Mouse (Mus musculus): ENCODE measurements around the gene Gm9195.
A peak's percentile ranks its signal among the peaks of the same experiment; 100 is the strongest.

Gene Gm9195

DNA sequence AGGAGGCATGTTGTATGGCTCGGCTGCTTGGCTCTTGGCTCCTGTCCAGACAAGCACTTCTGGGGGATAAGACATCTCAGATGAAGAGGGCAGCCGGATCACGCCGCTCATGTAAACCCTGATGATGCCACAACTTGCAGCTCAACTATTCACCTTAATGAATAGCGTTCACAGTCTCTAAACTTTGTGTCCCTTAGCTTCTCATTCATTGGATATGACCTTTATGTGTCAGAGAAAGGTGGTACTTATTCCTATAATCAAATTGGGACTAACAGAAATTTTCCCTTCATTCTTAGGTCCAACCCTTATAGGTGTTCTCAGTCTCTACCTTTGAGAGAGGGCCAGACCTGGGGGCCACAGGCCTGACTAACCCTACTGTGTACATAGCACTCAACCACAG lies at the start of gene Gm9195:
TSS of gene Gm9195 (minus strand) at position 101 of the 400 bp plus-strand sequence.
- DNase-seq (ENCODE audit: low spot score): no peak

- DNase-seq (ENCODE audit: low spot score): no peak
Measured at GRCm38 (mm10) chr14:72536392-72537017, 44.9 kb upstream of the Gm9195 start.

DNA sequence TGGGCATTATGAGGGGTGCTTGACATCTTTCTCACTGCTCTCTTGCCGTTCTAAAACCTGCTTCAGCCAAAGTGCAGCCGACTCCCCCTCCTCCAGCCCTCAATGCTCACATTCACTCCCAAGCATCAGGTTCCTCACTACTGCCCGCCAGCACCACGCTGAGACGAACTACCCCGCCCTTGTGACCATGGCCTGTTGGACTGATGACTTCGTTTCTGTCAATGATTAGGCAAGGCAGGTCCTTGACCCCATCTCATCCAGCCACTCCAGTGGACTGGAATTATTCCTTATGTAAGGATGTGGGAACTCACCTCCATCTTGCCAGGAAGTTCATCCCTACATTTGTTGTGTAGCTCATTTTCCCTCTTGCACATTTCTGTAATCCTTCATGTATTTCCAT lies 42.2 kb upstream of the Gm9195 start:
- DNase-seq (ENCODE audit: low spot score): no peak

DNA sequence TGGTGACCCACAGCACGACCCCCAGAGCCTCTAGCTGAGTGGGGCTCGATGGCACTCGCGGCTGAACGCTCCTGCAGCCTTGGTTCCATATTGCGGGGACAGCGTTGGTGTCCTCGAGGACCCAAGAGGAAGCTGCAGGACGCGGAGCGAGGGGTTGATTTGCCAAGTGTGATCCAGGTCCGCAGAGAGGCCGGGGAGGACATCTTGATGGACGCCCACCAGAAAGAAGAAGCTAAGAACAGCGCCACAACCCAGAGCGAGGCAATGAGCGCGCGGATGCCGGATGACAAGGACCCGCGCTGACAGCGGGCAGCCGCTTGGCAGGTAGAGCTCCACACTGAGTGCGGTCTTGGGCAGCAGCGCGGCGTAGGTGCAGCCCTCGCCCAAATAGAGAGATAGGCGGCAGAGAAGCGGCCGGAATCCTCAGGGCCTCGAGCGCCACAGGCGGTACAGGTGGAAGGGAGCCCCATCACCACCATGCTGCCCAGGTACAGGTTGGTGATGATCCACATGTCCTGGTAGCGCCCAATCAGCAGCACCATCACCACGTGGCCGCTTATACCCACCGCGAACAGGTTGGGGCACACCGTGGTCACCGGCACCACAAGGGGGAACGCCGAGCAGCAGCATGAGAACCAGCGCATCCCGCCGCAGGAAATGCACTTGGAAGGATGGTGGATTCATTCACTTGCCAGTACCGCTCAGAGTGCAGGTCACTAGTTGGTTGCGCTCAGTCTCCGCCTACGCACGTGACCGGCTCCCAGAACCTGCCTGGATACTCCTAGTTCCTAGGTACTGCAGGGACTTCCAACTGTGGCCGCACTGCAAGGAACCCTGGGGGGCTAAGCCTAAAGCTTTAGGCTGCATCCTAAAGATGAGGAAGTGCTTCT lies 40.6 kb upstream of the Gm9195 start:
- DNase-seq (ENCODE audit: low spot score): peak; percentile 73

DNA sequence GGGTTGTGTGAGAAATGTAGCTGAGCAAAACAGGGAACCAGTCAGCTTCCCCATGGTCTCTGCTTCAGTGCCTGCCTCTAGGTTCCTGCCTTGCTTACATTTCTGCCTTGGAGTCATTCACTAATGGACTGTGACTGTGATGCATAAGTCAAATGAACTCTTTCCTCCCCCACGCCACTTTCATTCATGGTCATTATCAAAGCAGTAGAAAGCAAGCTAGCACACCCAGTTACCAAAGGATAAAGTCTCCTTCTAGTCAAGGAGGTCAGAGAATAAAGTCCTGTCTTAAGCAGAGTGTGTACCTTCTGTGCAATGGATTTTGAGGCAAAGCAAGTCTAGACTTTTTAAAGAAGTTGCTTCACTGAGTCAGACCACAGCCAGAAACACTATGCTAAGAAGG lies 35.5 kb upstream of the Gm9195 start:
- DNase-seq (ENCODE audit: low spot score): no peak

DNA sequence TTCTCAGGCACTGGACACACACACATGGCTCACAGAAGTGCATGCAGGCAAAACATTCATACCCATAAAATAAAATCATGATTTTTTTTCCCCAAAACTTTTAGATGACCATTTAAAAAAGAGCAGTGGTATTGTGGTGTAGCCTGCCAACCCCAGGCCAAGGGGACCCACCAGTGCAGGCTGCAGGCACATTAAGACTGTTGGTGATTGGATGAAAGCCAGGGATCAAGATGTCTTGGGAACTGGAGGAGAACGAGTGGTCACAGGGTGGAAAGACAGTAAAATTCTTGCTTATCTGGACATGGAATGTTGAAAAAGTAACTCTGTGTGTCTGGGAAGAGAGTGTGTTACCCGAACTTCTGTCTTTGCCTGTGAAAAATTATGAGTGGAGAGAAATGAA lies 27.9 kb upstream of the Gm9195 start:
- DNase-seq (ENCODE audit: low spot score): no peak

- DNase-seq (ENCODE audit: low spot score): no peak
Measured at GRCm38 (mm10) chr14:72518786-72519185, 27.1 kb upstream of the Gm9195 start.

GRCm38 (mm10) chr14:72516376-72516775 lies 24.7 kb upstream of the Gm9195 start:
- DNase-seq (ENCODE audit: low spot score): peak; percentile 65

GRCm38 (mm10) chr14:72506723-72507420 lies 15.2 kb upstream of the Gm9195 start:
- peak; percentile 24 for DNase-seq (ENCODE audit: low spot score)

DNA sequence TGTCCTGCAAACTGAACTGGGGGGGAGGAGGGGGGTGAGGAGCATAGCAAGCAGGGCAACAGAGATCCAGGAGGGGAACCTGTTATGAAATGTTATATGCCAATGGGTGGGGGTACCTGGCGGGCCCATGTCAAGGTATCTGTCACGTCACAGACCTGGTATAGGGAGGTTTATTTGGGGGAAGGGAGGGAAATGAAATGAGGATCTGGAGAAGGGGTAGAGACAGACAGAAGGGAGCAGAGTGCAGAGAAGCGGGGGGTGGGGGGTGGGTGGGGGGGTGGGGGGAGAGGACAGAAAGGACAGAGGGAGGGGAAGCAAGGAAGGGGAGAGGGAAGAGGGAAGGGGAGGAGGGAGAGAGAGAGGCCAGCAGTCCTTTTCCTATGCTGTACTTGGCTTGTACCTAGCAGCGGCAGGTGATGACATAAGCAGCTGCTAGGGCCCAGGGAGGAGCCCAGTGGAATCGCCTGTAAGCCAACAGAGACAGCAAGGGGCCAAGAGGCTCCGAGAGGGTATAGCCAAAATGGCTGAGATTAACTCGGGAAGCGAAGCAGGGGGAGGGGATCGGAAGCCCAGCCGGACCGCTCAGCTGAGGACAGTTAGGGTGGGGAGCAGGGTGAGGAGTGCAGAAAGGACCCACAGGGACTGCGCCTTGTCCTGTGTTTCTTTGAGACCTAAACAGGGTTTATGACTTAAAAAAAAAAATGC lies 14.5 kb upstream of the Gm9195 start:
- peak; percentile 64 for DNase-seq (ENCODE audit: low spot score)

GRCm38 (mm10) chr14:72504985-72505384 lies 13.3 kb upstream of the Gm9195 start:
- peak; percentile 38 for DNase-seq (ENCODE audit: low spot score)

GRCm38 (mm10) chr14:72503241-72503640 lies 11.6 kb upstream of the Gm9195 start:
- no peak for DNase-seq (ENCODE audit: low spot score)

- DNase-seq (ENCODE audit: low spot score): no peak
Measured at GRCm38 (mm10) chr14:72493775-72494174, 2.1 kb upstream of the Gm9195 start.

DNA sequence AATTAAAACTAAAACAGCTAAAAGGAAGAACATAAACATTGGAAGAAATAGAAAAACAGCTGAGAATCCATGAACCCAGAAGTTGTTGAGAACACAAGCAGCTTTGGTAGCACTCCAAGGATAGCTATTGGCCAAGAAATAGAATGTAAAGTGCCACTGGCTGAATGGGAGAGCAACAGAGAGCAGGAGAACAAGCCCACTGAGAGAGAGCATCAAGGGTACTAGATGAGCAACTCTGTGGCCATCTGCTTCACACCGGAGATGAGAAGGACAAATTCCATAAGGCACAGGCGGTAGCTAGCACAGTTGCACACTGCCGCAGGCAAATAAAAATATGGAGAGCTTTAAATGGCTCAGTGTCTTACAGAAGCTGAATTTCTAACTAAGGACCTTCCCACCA lies 1.3 kb downstream of the Gm9195 start:
- no peak for DNase-seq (ENCODE audit: low spot score)

DNA sequence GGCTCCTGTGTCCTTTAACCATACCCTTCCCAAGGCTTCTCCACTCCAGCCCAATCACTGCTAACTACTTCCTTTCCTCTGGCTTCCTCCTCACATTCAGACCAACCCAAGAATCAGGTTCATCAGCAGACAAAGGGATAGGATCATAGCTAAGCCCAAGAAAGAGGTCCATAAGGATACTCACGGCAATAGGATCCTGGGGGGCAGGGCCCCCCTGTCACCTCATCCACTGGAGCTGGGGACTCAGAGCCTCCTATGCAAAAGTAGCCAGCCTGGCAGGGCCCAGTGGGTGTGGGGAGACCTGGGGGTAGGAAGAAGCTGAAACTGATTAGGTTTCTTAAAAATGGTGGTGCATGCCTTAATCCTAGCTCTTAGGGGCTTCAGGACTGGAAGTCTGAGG lies 17.1 kb downstream of the Gm9195 start:
- no peak for DNase-seq (ENCODE audit: low spot score)

DNA sequence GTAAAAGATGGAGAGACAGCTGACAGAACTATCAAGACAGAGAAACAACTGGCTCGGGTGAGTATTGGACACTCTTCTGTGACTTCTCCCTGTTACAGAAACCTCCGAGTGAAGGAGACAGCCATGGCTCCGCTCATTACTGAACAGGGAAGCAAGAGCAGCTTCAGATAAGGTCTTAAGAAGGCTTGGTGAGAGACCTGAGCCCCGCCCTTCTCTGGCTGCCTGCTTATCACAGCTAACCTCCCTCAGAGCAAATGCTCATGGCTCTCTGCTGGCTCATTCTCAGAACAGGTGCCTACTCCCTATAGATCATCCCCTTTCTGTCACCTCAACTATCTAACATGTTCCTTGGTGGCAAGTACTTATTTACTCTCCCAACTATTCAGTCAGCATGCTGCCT lies 23.2 kb downstream of the Gm9195 start:
- no peak for DNase-seq (ENCODE audit: low spot score)

- no peak for DNase-seq (ENCODE audit: low spot score)
Measured at GRCm38 (mm10) chr14:72466384-72466783, 25.3 kb downstream of the Gm9195 start.

DNA sequence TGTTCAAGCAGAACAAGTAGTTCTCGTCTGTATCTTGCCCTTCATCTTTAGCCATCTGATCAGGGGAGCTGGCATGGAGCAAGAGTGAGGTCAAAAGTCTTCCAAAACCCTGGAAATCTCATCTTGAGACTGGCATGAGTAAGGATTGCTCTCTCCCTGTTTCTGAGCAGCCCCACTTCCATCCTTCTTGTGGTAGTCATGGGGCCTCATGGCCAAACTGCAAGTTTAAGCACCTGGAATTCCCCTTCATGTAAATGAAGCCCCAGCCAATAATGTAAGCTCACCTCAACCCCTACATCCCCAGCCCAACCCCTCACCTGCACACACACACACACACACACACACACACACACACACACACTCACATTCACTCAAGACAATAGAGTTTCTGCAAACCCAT lies 30.0 kb downstream of the Gm9195 start:
- DNase-seq (ENCODE audit: low spot score): no peak

- DNase-seq (ENCODE audit: low spot score): no peak
Measured at GRCm38 (mm10) chr14:72460291-72460690, 31.3 kb downstream of the Gm9195 start.

- no peak for DNase-seq (ENCODE audit: low spot score)
Measured at GRCm38 (mm10) chr14:72458930-72459329, 32.7 kb downstream of the Gm9195 start.

- DNase-seq (ENCODE audit: low spot score): peak; percentile 57
Measured at GRCm38 (mm10) chr14:72447141-72448091, 44.2 kb downstream of the Gm9195 start.
